Mouse (Mus musculus) gastrocnemius, postnatal 25 days (tissue): ENCODE measurements around the gene Olfr491. TPM values are rescaled to one million over a fixed set of nuclear protein-coding genes. Genes with fewer than 3 reads are reported as not detected.

ENCODE experiments used
- DNase-seq: peaks from one replicate; pipeline ENCODE4 v3.0.0; 2022
- long read RNA-seq, 2 experiments: library from polyadenylated mRNA; stranded (forward); transcript quantifications; one replicate each; pipeline ENCODE4 v2.0.0; 2021
- total RNA-seq, 2 experiments: library from RNA; stranded (reverse); gene quantifications; 1 replicate in 1 of 2; 2 replicates in 1 of 2; pipeline ENCODE4 v1.2.3; 2021

Olfr491 gene
- total RNA-seq, result not detected
- long read RNA-seq, experiment 1, result 0 reads
- long read RNA-seq, experiment 2, result 0 reads

DNA sequence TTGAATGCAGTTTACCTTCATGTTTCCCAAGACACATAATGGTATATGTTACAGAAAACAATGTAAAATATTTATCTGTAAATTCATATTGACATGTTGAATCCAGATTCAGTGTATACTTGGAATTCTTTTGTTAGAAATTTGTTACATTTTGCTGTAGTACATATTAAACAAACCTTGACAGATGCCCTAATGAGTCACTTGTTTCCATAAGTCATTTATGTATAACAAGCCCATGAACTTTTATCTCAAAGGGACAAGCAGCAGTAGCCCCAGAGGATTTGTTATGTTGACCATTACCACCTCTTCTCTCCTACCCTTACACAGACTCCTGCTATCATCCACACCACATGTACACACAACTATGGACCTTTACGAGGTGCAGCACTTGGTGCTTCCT, at the start of gene Olfr491:
Gene Olfr491 (plus strand): TSS at position 301 of the 400 bp plus-strand sequence.
- DNase-seq, result no peak

DNA sequence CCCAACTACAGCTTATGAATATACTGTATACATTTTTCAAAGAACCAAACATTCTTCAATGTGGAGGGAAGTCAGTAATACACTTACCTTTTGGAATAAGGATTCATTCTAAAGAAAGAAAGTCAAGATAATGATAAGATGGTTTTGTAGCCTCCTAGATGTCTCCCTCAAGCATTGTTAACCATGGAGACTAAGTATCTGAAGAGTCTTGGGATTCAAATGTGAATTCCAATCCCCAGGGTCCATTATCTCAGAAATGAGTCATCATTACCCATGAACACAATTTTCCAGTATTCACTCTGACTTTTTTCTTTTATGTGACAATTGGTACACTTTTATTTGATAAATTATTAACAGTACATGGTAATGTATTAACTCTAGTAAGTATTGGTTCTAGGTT, 24.4 kb upstream of the Olfr491 start, which contains the start of gene Olfr490:
Gene Olfr490 (minus strand): TSS at position 101 of the 400 bp plus-strand sequence.
- no peak for DNase-seq

DNA sequence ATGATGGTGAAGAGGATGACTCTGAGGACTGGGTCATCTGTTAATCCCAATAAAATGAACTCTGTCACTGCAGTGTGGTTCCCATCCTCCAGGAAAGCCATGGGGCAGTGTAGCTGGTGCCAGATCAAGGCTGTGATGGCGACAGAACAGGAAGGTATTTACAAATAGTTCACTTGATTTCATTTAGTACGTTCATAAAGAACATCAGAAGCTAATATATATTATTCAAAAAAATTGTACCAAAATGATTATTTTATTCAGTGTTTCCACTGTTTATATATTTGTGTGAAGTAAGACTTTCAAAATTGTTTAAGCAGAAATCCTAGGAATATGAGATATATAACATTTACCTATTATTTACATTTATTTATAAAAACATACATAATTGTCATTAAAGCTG, 10.3 kb downstream of the Olfr491 start, which contains the start of gene Olfr492:
Gene Olfr492 (minus strand): TSS at position 101 of the 400 bp plus-strand sequence.
- DNase-seq, result no peak

DNA sequence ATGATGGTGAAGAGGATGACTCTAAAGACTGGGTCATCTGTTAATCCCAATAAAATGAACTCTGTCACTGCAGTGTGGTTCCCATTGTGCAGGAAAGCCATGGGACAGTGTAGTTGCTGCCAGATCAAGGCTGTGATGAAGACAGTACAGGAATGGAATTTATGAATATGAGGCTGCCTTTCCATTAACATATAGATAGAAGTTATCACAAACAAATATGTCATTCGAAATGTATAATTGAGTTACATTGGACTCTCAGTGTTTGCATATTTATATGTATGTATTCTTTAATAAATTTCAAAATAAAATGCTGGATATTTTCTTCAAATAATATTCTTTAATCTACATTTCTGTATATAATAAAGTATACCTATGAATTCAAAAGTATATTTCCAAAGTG, 33.6 kb downstream of the Olfr491 start, which contains the start of gene Olfr493:
Gene Olfr493 (minus strand): TSS at position 101 of the 400 bp plus-strand sequence.
- DNase-seq, result no peak

DNA sequence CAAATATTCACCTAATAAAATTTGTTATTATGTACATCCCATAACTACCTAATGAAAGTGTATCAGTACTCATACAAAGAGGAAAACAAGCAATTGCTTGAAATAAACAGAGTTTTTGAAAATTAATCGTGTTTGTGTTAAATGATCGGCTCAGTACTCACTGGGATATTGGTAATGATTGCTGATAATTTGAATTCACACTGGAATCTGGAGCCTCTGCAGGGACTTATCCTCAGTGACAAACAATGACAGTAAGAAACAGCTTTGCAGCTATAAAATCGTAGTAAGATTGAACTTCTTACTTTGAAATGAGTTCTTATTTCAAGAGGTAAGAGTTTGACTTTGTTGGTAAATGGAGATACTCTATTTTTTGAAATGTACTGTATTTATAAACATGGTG, 51.8 kb downstream of the Olfr491 start, which contains the start of gene Olfr494:
Gene Olfr494 (plus strand): TSS at position 301 of the 400 bp plus-strand sequence.
- no peak for DNase-seq

Other genes with a start within 250 kb of the Olfr491 start
- gene Olfr480, start 246.1 kb upstream of the Olfr491 start, total RNA-seq, result not detected
- gene Olfr481, start 233.6 kb upstream of the Olfr491 start, total RNA-seq, result not detected
- gene Olfr482, start 215.9 kb upstream of the Olfr491 start, total RNA-seq, result under 1 TPM; 0.46 to 0.61 TPM
- not detected for gene Olfr483, start 212.6 kb upstream of the Olfr491 start, total RNA-seq
- gene Olfr484, start 186.0 kb upstream of the Olfr491 start, total RNA-seq, result not detected
- not detected for gene Olfr485, start 153.6 kb upstream of the Olfr491 start, total RNA-seq
- not detected for gene Olfr486, start 140.7 kb upstream of the Olfr491 start, total RNA-seq
- gene Olfr487, start 98.8 kb upstream of the Olfr491 start, total RNA-seq, result not detected
- gene Olfr488, start 55.1 kb upstream of the Olfr491 start, total RNA-seq, result not detected
- gene Olfr490, start 24.5 kb upstream of the Olfr491 start, total RNA-seq, result not detected
- gene Olfr492, start 10.2 kb downstream of the Olfr491 start, total RNA-seq, result not detected
- gene Olfr493, start 33.5 kb downstream of the Olfr491 start, total RNA-seq, result not detected
- gene Olfr494, start 51.9 kb downstream of the Olfr491 start, total RNA-seq, result not detected
- gene Olfr495, start 79.7 kb downstream of the Olfr491 start, total RNA-seq, result not detected
- not detected for gene Olfr497, start 107.0 kb downstream of the Olfr491 start, total RNA-seq
- not detected for gene Olfr498, start 151.9 kb downstream of the Olfr491 start, total RNA-seq
- gene Olfr502, start 211.6 kb downstream of the Olfr491 start, total RNA-seq, result not detected
- gene Olfr503, start 231.1 kb downstream of the Olfr491 start, total RNA-seq, result not detected